Mouse (Mus musculus): Measurements from ENCODE around the gene Veph1. TPM values are rescaled to one million over a fixed set of nuclear protein-coding genes. Genes with fewer than 3 reads are reported as not detected.

Gene Veph1
- polyA plus RNA-seq (2012; rRNA removed) = not detected in 2 replicates

DNA sequence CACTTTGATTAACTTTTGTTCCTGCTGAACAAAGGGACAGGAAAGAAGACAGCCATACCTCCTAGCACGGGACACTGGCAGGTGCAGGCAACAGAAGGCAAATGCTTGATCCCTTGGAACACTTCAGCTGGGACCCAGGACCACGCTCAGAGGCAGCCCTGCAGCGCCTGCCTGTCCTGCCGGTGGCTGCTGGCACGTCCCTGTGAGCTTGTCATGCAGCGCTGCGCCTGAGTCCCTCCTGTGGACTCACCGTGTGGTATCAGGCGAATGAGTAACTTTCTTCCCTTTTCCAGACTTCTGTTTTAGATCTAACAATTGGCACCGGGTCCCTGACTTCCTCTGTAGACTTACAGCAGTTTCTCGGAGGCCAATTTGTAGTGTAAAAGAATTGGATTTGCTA is at the start of gene Veph1:
Gene Veph1, minus strand, starts transcription at position 293 of the 400 bp plus-strand sequence.
- no peak for DNase-seq
- Histone ChIP-seq H3K4me1 (replicated peaks; ENCODE audit: control insufficient read depth, insufficient read depth, low read length) (no peaks in the 10 kb centered on the region), H3K4me3 (ENCODE audit: control insufficient read depth, insufficient read depth, low read length) (no peak within 1 kb of the TSS), H3K27ac (ENCODE audit: control insufficient read depth, insufficient read depth, low read length) (no peak within 1 kb of the TSS), H3K27me3 (ENCODE audit: control insufficient read depth, insufficient read depth, low read length) (no peaks in the 10 kb centered on the region), H3K36me3 (ENCODE audit: control insufficient read depth, insufficient read depth, low read length) (no peaks in the 10 kb centered on the region)
- TF ChIP-seq POLR2A (IDR thresholded peaks at IDR 0.05; ENCODE audit: control insufficient read depth, extremely low read depth, insufficient read depth, low read length, poor library complexity) (no peak), CTCF (IDR thresholded peaks at IDR 0.05; ENCODE audit: borderline replicate concordance, control insufficient read depth, extremely low read depth, insufficient read depth, low read length, poor library complexity) (no peak)
- 8% methylated on average over 11 of the region's 11 CpGs for WGBS

DNA sequence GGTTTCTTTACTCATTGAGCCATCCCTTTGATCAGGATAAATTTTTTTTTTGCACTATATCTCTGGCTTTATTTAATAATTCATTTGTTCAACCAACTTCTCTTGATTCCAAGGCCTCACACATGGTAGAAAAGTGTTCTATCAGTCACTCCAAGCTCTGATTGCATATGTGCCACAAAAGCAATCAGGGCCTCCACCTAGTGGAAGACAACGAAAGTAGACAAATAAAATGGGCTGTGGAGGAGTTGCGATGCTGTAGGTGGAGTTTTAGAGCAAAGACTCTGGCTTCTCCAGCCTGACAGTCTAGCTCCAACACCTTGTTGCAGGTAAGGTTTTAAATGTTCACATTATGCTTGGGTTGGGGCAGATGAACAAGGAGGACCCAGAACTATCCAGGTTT is 44.1 kb upstream of the Veph1 start:
- no peak for DNase-seq
- H3K27ac ChIP-seq (ENCODE audit: control insufficient read depth, insufficient read depth, low read length) = no peak overlapping the region
- no peaks in the 10 kb centered on the region for H3K27me3 ChIP-seq (ENCODE audit: control insufficient read depth, insufficient read depth, low read length)
- H3K4me1 ChIP-seq (replicated peaks; ENCODE audit: control insufficient read depth, insufficient read depth, low read length) = no peaks in the 10 kb centered on the region
- TF ChIP-seq CTCF (IDR thresholded peaks at IDR 0.05; ENCODE audit: borderline replicate concordance, control insufficient read depth, extremely low read depth, insufficient read depth, low read length, poor library complexity) (no peak), POLR2A (IDR thresholded peaks at IDR 0.05; ENCODE audit: control insufficient read depth, extremely low read depth, insufficient read depth, low read length, poor library complexity) (no peak)
- H3K4me3 ChIP-seq (ENCODE audit: control insufficient read depth, insufficient read depth, low read length) = no peak overlapping the region
- H3K36me3 ChIP-seq (ENCODE audit: control insufficient read depth, insufficient read depth, low read length) = no peaks in the 10 kb centered on the region
- WGBS = 87% methylated on average over 2 of the region's 2 CpGs

DNA sequence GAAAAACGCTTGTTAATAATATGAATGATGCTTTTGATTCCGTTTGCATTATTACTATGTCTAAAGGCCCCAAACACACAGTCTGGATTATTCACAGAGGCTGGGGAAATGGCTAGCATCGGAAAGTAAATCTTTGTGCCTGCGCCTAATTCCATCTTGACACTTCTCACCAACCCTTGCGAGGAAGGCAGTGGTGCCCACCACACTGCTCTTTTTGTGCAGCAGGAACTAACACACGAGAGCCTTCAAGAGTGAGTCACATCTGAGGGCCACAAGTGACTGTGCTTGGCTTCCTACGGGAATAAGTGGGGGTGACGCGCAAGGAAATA is 35.7 kb upstream of the Veph1 start:
- no peaks in the 10 kb centered on the region for H3K27me3 ChIP-seq (ENCODE audit: control insufficient read depth, insufficient read depth, low read length)
- no peak overlapping the region for H3K27ac ChIP-seq (ENCODE audit: control insufficient read depth, insufficient read depth, low read length)
- TF ChIP-seq CTCF (IDR thresholded peaks at IDR 0.05; ENCODE audit: borderline replicate concordance, control insufficient read depth, extremely low read depth, insufficient read depth, low read length, poor library complexity) (no peak), POLR2A (IDR thresholded peaks at IDR 0.05; ENCODE audit: control insufficient read depth, extremely low read depth, insufficient read depth, low read length, poor library complexity) (no peak)
- no peak overlapping the region for H3K4me3 ChIP-seq (ENCODE audit: control insufficient read depth, insufficient read depth, low read length)
- no peaks in the 10 kb centered on the region for H3K36me3 ChIP-seq (ENCODE audit: control insufficient read depth, insufficient read depth, low read length)
- DNase-seq = no peak
- WGBS = 93% methylated on average over 9 of the region's 9 CpGs
- no peaks in the 10 kb centered on the region for H3K4me1 ChIP-seq (replicated peaks; ENCODE audit: control insufficient read depth, insufficient read depth, low read length)

DNA sequence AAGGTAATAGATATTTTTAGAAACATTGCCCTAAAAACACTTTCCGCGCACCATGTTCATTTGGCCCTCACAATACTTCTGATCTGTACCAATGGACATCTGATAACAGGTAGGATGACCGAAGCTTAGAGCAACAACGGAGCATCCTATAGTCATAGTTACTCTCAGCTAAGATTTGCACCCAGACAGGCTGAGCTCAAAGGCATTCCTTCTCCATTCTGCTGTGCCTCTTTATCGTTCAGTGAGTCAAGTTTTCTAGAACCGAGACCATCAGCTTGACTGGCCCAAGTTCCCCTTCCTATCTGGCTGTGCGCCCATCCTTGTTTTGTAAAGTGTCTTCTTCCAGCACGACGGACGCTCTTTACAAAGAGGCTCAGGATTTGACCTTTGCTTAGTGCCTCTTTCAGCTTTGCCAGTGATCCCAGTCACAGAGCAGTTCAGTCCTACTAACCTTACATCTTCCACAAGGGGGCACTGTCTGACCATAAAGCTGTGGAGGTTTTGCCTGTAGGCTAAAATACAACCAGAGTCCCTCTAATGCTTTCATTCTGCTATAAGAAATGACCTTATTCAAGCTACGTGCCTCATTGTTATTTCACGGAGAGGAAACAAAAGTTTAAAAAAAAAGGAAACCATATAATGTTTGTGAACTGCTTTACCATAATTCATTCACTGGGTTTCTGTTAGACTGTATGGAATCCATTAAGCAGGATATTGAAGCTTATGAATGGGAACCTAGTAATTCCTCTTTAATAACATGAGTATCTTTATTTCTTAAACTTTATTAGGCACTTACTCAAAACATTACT is 35.2 kb upstream of the Veph1 start:
- H3K4me3 ChIP-seq (ENCODE audit: control insufficient read depth, insufficient read depth, low read length) = no peak overlapping the region
- H3K36me3 ChIP-seq (ENCODE audit: control insufficient read depth, insufficient read depth, low read length) = no peaks in the 10 kb centered on the region
- H3K4me1 ChIP-seq (replicated peaks; ENCODE audit: control insufficient read depth, insufficient read depth, low read length) = no peaks in the 10 kb centered on the region
- WGBS = 45% methylated on average over 12 of the region's 12 CpGs
- H3K27me3 ChIP-seq (ENCODE audit: control insufficient read depth, insufficient read depth, low read length) = no peaks in the 10 kb centered on the region
- TF ChIP-seq POLR2A (IDR thresholded peaks at IDR 0.05; ENCODE audit: control insufficient read depth, extremely low read depth, insufficient read depth, low read length, poor library complexity) (no peak), CTCF (IDR thresholded peaks at IDR 0.05; ENCODE audit: borderline replicate concordance, control insufficient read depth, extremely low read depth, insufficient read depth, low read length, poor library complexity) (no peak)
- DNase-seq = no peak
- H3K27ac ChIP-seq (ENCODE audit: control insufficient read depth, insufficient read depth, low read length) = no peak overlapping the region

DNA sequence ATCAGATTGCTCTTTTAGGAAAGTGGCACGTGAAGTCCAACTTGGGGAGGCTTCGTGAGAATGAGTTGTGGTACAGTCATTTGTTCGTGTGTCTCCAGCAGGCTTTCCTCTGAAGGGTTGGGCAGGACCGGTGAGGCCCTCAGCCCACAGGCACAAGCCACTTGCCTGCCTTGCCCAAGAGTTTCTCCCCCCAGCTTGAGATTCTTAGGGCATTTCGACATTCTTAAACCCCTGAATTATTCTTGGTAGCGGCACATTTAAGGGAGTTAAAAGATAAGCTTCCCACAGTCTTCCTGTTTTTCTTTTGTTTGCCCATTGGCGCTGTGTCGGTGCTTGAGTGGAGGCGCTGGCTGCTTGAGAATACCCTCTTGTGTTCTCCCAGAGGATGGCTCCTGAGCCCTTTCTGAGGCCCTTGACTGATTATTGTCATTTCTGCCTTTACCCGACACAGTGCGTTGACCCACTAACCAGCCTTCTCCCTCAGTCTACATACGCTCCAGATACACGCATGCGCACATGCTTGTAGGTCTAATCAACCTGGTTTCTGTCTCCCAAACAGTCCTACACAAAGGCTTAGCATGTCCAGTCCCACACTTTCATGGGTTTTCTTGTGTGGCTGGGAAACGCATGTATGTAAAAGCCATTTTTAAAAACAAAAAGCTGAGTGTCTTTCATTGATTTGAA is 34.4 kb upstream of the Veph1 start:
- DNase-seq = no peak
- Histone ChIP-seq H3K27ac (ENCODE audit: control insufficient read depth, insufficient read depth, low read length) (no peak overlapping the region), H3K27me3 (ENCODE audit: control insufficient read depth, insufficient read depth, low read length) (no peaks in the 10 kb centered on the region), H3K4me1 (replicated peaks; ENCODE audit: control insufficient read depth, insufficient read depth, low read length) (no peaks in the 10 kb centered on the region), H3K4me3 (ENCODE audit: control insufficient read depth, insufficient read depth, low read length) (no peak overlapping the region), H3K36me3 (ENCODE audit: control insufficient read depth, insufficient read depth, low read length) (no peaks in the 10 kb centered on the region)
- 71% methylated on average over 15 of the region's 15 CpGs for WGBS
- TF ChIP-seq CTCF (IDR thresholded peaks at IDR 0.05; ENCODE audit: borderline replicate concordance, control insufficient read depth, extremely low read depth, insufficient read depth, low read length, poor library complexity) (no peak), POLR2A (IDR thresholded peaks at IDR 0.05; ENCODE audit: control insufficient read depth, extremely low read depth, insufficient read depth, low read length, poor library complexity) (no peak)

DNA sequence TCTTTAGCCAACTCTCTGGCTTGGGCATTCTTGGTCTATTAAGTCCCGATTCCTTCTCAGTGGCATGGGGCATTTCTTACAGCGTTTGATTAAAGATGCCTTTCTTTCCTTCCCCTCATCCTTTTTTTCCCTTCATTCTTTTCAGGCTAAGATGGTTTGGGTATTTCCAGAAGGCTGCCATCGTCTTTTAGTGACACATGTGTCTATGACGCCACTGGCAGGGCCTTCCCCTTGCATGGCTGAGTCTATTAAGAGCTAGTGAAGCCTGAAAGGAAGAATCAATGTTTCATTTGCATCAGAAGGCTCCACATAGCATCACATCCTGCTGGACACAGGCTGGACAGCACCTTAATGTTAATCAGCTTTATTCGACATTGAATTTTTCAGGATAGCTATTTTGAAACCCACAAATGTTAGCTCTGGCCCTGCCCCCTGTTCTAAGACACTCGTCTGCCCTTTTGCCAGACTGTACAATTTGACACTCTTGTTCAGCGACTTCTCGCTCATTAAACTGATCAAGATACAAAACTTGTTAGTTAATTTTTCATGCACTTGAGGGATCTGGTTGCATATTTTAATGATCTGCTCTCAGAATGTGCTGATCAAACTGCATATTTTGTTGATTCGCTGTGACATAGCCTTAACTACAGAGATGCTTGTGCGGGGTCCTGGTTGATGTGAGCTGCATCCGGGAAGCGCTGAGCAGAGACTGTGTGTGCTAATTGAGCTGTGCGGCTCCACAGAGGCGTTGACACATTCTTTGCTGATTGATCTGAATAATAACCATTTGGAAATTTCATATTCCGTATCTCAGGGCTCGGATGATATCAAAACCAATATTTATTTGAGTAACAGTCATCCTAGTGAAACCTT is 29.6 kb upstream of the Veph1 start:
- TF ChIP-seq CTCF (IDR thresholded peaks at IDR 0.05; ENCODE audit: borderline replicate concordance, control insufficient read depth, extremely low read depth, insufficient read depth, low read length, poor library complexity) (no peak), POLR2A (IDR thresholded peaks at IDR 0.05; ENCODE audit: control insufficient read depth, extremely low read depth, insufficient read depth, low read length, poor library complexity) (no peak)
- WGBS = 95% methylated on average over 16 of the region's 16 CpGs
- Histone ChIP-seq H3K27ac (ENCODE audit: control insufficient read depth, insufficient read depth, low read length) (no peak overlapping the region), H3K27me3 (ENCODE audit: control insufficient read depth, insufficient read depth, low read length) (no peaks in the 10 kb centered on the region), H3K4me1 (replicated peaks; ENCODE audit: control insufficient read depth, insufficient read depth, low read length) (no peaks in the 10 kb centered on the region), H3K4me3 (ENCODE audit: control insufficient read depth, insufficient read depth, low read length) (no peak overlapping the region), H3K36me3 (ENCODE audit: control insufficient read depth, insufficient read depth, low read length) (no peaks in the 10 kb centered on the region)
- no peak for DNase-seq
